Mouse (Mus musculus) layer of hippocampus, adult 9-11 months (tissue): ENCODE measurements around the gene Ltb4r2.

Experiments used
- DNase-seq: peaks from one replicate; pipeline ENCODE4 v3.0.0; 2022

Gene Ltb4r2

DNA sequence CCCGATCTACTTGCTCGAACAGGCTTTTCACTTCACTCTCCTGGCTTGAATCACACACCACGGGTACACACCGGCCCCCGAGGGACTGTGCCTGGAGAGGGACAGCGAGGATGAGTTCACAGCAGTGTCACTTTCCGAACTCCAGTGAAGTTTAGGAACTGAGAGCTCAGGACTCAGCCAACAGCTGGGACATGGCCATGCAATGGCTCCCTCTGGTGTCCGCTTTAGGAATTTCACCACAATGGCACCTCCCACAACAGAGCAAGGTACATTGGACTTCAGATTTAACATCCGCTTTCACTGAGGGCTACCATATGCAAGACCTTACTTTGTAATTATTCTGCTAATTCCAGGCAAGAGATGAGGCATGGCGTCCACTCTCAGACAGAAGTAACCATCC is 17.5 kb upstream of the Ltb4r2 start:
- peak; percentile 79 for DNase-seq

DNA sequence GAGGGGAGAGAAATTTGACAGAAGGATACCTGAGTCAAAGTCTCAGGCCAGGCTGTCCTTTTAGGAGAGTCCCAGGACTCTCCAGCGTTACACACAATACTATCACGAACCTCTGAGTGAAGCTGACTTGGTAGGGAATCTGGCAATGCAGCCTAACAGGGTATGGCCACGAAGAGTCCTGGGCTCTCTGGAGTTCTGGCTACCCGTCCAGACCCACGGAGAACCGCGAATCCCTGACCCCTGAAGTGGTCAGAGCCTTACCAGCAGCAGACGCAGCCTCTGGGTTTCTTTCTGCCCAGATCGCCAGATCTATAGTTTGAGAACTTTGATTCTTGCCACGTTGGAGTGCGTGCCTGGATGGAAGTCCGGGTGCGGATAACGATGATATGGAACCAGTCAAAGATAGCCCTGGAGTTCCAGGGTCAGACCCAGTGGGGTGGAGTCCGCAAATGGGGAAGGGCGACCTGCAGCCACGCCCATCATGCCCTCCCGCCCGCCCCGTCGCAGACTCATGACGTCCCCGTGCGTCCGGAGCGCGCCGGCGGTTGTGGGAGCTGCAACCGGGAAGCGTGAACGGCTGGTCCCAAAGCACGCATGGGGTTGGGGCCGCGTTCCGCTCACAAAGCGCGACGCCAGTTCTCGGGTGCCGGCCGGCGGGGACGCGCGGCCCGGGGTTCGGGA is 15.9 kb upstream of the Ltb4r2 start, which contains the start of the genes Dhrs1 and Nop9:
Dhrs1 (minus strand) TSS at position 511 of the 681 bp plus-strand sequence.
Nop9 (plus strand) TSS at position 514 of the 681 bp plus-strand sequence.
- peak; percentile 85 for DNase-seq

DNA sequence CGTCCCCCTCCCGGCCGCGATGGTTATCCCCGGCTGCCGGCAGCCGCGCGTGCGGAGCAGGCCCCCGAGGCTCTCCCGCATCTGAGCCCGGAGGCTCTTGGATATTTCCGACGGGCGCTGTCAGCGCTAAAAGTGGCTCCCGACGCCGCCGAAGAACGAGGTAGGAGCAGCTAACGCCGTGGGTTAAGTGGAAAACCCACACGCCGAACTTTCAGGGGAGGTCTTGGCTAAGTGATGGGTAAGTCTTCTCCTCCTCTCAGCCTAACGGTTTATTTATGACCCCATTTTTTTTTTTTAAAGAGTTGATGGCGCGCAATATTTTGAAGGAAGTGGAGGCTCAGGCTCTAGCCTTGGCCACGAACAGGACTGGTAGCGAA is 15.4 kb upstream of the Ltb4r2 start:
- DNase-seq: no peak

DNA sequence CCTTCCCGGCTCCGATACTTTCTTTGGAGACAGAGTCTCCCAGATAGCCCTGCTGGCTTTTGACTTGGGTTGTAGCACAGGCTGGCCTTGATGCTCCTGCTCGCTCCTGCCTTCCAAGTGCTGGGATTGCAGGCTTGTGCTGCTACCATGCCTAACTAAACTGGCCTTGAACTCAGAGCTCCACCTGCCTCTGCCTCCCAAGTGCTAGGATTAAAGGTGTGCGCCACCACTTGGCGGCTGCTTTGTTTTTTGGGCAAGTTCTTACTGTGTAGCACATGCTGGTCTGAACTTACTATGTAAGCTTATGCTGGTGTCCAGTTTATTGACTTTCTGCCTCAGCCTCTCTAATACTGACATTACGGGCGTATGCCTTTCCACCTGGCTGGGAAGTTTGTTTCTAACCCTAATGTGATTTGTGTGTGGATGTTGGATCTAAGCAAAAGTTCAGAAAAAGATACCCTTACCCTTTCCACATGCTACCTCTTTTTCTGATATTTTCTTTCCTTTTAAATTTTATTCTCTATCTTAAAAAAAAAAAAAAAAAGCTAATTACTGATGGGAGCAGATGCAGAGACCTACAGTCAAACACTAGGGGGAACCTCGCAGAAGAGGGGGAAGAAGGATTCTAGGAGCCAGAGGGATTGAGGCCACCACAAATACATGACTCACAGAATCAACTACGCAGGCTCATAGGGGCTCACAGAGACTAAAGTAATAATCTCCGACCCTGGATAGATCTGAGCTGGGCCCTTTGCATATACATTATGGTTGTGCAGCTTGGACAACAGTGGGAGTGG is 14.0 kb upstream of the Ltb4r2 start:
- DNase-seq: no peak

GRCm38 (mm10) chr14:55757566-55757965 is 3.7 kb upstream of the Ltb4r2 start:
- DNase-seq: no peak

- no peak for DNase-seq
These were observed 2.9 kb upstream of the Ltb4r2 start, which contains the start of gene Cideb for GRCm38 (mm10) chr14:55758363-55758784. TSS of gene Cideb (minus strand) at chr14:55758458.

GRCm38 (mm10) chr14:55760156-55760555 is 1.1 kb upstream of the Ltb4r2 start:
- peak; percentile 76 for DNase-seq

- DNase-seq: no peak
These were observed 983 bp downstream of the Ltb4r2 start for GRCm38 (mm10) chr14:55762001-55762821.

DNA sequence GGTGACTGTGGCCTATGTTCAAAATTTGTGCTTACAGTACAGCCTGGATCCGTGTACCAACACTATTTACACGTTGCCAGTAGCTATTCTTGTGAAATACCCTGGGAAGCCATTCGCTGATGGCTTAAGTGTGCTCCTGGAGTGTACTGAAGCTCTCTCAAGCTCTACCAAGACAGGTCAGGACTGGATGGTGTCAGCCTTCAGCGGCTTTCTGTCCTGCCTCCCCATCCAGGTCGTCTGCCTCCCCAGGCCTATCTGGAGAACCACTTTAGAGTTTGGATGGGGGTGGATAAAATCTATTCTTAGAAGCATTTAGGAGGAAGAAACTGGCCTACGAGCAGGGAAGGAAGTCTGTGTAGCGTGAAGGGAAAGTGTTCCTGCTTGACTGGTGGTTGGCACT is 1.9 kb downstream of the Ltb4r2 start:
- DNase-seq: no peak

GRCm38 (mm10) chr14:55765696-55766095 is 4.5 kb downstream of the Ltb4r2 start, which contains the start of gene Ltb4r1:
TSS of gene Ltb4r1 (plus strand) at chr14:55765962.
- DNase-seq: no peak

GRCm38 (mm10) chr14:55767519-55768414 is 6.5 kb downstream of the Ltb4r2 start:
- DNase-seq: no peak

GRCm38 (mm10) chr14:55768555-55768954 is 7.3 kb downstream of the Ltb4r2 start:
- no peak for DNase-seq

DNA sequence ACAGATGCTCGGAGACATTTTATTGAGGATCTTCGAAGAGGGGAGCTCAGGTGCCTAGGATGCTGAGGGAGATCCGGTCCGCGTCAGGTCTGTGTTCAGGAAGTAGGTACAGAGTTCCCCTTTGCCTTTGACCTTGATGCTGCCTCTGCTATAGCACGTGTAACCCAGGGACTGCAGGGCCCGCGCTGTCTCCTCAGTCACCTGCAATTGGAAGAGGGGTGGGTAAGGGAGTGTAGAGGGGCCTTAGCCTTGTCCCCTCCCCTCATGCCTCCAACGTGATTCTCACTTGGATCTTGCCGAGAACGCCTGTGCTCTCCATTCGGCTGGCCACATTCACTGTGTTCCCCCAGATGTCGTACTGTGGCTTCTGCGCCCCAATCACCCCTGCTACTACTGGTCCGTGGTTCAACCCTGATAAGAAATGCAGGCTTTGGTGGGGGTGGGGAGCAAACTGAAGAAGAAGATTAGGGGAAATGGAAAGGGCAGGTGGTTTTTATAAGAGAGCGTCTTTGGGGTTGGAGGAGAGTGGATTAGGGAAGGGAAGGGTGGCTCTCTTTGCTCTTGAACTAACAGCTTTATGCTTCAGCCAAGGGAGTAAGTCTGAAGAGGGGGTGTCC is 8.0 kb downstream of the Ltb4r2 start:
- no peak for DNase-seq

DNA sequence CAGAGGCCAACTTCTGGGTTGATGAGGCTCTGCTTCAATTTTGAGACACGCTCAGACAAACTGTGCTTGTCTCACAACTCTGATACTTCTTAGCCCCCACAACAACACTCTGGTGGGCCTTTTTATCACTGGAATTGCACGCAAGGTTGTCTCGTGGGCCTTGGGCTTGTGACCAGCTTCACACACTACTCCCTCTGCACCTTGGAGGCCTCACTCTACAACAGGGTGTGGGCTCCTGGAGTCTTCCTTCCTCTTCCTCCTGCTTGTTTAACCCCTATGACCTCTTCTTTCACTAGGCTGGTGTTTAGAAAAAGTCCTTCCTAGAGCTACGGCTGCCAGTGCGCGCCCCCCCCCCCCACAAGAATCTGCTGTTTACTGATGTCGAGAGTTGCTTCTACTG is 15.5 kb downstream of the Ltb4r2 start:
- no peak for DNase-seq

DNA sequence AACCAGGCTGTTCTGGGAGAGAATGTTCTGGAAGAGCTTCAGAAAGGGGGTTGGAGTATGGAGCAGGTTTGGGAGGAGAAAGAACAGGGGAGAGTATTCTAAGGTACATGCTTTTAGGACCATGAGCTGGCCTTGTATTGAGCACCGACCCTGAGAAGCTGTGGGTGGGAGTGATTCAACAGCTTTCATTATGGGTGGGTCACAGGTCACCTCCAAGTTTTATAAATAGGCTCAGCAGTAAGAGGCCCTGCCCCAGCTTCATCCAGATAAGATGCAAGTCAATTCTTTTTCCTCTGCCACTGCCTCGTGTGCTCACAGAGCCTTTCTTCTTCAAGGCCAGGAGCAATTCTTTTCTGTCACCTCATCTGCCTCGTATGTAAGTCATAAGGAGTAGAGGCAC is 15.9 kb downstream of the Ltb4r2 start:
- DNase-seq: no peak

DNA sequence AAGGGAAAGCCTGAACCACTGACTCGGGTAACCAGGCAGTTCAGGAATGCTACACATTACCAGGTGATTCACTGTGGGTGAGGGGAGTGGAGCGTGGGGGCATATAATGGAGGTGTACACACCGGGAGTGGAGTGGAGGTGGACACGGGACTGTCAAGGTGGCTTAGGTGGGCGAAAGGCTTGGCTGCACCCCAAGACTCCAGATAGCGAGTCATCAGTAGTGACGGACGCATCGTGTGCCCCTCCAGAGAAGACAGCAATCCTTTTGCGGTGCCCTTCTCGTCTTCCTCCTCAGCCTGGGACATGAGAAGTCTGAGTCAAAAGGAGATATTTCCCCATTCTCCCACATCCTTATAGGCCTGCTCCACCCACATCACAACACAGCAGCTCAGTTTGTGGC is 16.6 kb downstream of the Ltb4r2 start:
- no peak for DNase-seq

GRCm38 (mm10) chr14:55778686-55779085 is 17.5 kb downstream of the Ltb4r2 start:
- DNase-seq: peak; percentile 1

DNA sequence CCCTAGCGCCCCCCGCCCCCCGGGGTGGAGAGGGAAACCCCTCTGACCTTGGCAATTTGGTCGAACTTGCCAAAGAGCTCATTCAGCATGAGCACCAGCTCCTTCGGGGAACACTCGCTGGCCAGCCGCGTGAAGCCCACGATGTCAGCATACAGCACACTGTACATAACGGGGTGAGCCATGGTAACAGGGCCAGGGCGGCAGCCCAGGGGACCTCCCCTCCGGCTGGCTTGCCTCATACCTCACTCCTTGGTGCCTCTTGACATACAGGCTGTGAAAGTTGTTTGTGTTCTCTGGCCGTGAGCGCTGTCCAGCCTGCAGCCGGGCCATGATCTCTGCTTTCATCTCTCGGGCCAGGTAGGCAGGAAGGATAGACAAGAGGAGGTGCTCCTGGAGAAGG is 18.4 kb downstream of the Ltb4r2 start:
- DNase-seq: peak; percentile 1

DNA sequence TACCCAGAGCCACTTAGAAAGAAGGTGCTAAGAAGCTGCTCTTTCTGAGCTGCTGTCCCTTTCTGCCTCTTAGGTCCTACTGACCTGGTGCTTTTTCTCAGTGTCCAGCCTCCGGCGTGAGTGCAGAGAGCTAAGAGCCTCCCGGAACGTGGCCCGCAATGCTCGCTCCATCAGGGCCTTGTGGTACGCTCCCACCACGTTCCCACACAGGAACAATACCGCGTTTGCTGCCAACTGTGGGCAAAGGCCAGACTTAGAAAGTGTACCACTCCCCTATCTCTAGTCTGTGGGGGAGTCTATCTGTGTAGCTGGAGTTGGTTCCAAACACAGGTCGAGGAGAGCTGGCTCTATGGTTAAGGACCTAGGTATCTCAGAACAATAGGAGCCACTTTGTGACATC is 19.5 kb downstream of the Ltb4r2 start:
- no peak for DNase-seq

- DNase-seq: peak; percentile 51
These were observed 20.1 kb downstream of the Ltb4r2 start for GRCm38 (mm10) chr14:55781310-55781709.

- no peak for DNase-seq
These were observed 21.2 kb downstream of the Ltb4r2 start for GRCm38 (mm10) chr14:55782361-55782960.
